Mouse (Mus musculus) CD4-positive helper T cell, adult 2 months (primary cell): ENCODE data around the gene Esr1.
"Not testable (repeated sequence)": the region's sequence is repeated elsewhere in the genome, so short reads cannot be mapped to it uniquely, and the experiment has no call there.

Source experiments
- DNase-seq: peaks from one replicate; pipeline ENCODE4 v3.0.0-alpha.2; 2012; ENCODE audit warnings: low read depth, missing footprints, low spot score

Gene Esr1

DNA sequence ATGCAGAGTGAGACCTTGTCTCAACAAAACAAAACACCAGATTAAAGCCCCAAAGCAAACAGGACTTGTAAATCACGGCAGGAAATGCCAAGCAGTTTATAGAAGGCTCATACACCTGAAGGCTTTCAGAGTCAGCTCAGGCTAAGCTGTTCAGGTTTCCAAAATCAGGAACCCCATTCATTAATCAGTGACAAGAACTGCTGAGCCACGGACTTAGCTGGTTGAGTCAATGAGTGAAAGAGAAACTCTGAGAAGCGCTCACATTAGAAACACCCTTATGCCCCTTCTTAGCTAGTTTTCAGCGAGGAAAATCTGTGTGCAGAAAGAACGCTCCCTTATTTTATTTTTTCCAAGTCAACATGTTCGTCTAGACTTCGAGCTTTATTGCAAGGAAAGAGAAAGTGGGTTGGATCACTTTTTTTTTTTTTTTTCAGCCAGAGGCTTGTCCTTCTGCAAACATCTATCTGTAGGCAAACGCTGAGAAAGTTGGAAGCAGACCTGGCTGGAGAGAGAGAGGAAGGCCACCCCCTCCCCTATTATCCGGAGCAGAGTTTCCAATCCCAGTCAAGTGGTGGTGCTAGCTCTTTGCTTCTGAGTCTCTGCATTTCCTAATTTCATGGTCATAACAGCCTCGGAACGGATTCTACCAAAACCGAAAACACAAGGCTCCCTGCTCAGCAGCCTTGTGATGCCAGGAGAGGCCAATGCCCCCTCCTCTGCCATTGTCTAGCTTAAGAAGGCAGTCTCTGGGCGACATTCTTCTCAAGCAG lies at the start of gene Esr1:
TSS of gene Esr1 (plus strand) at position 208 of the 770 bp plus-strand sequence.
- no peak for DNase-seq

DNA sequence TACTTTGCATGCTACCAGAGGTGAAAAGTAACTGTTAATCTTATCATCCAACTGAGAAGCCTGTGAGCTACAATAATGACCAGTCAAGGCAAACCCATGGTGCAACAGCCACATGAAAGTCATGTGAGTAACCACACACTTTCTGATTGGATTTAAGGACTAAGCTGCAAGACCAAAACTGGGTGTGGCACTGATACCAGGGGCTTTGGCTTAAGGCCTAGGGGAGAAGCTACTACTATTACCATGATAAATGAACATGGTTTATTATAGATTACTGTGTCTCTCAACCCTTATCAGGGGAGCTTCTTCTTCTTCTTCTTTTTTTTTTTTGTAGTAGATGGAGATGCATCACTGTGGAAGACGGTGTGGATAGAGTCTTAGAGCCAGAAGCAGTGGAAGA lies 46.2 kb upstream of the Esr1 start:
- DNase-seq, result no peak

DNA sequence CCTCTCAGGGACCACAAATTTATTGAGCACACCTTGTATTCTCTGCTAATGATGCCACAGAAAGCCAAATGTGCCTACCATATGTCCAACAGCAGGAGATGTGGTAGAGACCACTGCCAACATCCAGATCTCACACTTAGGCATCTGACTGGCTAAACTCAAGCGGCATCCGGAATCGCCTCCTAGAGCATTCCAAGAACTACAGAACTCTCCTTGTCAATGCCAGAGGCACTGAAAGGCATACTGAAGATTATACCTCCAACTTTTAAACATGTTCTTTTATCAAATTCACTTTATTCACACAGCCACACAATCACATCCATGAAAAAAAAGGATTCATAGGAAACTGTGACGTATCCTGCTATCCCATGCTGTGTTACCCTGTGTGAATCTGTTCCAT lies 40.6 kb upstream of the Esr1 start:
- no peak for DNase-seq

DNA sequence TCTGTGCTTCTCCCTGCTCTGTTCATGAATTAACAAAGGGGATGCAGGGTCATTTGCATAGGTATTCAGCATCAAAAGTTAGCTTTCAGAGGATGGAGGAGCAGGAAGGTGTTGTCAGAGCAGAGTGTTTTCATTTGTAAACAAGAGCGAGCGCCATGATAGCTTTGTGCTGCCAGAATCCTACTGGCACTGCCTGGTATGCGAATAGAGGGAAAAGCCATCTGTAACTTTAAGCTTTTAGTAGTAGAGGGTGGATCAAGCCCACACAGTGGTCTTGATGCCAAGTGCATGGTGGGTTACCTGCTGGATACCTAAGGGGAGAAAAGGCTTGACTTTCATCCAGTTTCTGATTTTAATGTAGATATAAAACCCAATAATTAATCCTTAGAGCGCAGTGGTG lies 40.1 kb upstream of the Esr1 start:
- DNase-seq, result no peak

DNA sequence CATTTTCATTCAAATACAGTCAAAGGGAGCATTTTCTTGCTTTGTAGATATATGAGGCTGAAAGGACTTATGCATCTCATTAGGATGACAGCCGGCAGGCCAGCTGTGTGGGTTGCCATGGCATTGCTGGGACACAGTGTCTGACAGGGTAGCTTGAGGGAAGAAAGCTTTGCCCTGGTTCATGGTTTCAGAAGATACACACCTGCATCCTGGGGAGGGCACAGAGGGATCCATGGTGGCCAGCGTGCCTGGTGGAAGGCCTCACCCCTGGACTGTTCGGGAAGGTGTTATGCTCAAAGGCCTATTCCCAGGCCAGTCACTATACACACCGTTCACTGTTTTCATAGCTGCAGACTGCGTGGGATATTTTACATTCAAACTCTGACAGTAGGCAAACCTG lies 29.5 kb upstream of the Esr1 start:
- no peak for DNase-seq

DNA sequence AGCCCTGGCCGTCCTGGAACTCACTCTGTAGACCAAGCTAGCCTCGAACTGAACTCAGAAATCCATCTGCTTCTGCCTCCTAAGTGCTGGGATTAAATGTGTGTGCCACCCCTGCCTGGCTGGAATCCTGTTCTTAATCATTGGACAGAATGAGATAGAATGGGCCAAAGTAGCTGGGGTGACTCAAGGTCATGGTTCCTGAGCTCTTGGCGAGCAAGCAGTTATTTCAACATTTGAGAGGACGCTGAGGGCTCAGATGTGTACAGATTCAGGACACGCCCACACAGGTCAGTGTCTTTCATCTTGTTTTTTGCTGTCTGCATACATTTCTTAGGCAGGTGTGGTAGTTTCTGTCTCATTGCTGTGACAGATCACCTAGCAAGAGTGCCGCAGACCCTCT lies 24.7 kb upstream of the Esr1 start:
- no peak for DNase-seq

DNA sequence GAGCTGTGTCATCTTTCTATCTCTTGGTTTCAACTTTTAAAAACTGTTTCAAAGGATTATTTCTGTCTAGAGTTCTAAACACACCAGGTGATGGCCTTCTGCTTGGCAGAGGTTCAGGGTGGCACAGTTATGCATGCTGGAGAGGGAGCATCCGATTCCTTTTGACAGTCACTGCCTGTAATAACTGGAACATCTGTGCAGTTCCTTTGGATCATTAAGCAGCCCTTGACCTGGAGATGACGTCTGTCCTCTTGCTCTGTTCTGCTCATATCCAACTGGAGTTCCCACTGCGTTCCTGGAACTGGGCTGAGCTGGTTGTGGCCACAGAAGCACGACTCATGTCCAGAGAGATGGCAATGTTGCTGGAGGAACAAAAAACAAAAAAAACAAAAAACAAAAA lies 21.8 kb upstream of the Esr1 start:
- DNase-seq, result no peak

DNA sequence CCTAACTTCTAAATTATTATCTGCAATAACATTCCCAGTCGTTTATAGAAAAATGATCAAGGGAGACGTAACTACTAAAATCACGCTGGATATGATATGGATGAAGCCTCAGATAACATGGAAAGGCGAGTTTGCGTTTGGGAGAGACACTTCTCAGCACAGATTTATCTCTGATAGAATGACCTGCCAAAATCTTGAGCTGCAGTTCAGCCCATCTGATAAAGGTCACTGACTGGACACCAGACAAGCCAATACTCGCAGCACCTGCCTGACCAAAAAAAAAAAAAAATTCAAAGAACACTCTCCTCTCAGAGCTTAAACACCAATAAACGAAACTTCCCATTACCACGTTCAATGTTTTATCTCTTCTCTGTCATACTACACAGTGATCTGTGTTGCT lies 20.4 kb upstream of the Esr1 start:
- no peak for DNase-seq

DNA sequence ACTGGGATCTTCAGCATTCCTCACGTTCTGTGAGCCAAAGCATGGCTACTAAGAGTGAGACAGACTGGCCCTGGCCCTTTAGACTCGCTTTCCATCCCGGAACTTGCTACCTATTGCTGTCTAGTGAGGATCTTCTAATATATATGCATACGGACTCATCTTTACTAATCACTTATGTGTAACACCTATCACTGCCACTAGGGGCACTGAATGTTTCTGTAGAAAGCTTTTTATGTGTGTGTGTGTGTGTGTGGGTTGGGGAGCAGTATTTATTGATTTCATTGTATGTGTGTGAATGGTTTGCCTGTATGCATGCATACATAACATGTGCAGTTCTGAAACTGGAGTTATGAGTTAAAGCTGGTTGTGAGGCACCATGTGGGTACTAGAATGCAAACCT lies 17.6 kb upstream of the Esr1 start:
- peak; percentile 44 for DNase-seq

DNA sequence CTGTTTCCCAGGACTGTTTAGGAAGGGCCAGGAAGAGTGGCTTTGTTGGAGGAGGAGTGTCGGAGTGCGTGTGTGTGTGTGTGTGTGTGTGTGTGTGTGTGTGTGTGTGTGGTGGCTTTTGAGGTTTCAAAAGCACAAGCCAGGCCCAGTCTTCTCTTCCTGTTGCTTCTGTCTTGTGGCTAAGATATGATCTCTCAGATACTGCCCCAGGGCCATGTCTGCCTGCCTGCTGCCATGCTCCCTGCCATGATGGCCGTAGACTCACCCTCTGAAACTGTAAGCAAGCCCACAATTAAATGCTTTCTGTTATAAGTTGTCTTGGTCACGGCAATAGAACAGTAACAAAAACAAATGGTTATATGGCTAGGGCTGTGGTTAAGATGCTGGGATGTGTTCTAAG lies 14.2 kb upstream of the Esr1 start:
- no peak for DNase-seq

DNA sequence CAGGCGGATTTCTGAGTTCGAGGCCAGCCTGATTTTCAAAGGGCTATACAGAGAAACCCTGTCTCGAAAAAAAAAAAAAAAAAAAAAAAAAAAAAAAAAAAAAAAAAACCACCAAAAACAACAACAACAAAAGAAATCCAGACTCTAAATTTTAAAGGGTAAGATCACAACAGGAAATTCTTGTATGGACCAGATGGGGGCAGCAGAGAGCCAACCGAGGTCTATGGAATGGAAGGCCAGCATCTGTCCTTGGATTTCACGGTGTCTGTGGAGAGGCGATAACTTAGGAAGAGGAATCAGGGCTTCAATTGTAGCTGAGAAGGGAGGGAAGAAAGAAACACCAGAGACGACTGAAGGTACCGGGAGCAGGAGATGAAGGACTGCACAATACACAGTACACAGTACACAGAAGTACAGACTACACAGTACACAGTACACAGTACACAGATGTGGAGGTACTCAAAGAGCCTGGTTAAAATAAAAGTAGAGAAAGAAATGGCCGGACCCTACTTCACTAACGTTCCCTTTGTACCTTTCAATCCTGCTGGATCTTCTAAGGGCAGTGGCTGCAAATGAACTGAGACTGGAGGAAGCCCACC lies 13.1 kb upstream of the Esr1 start:
- DNase-seq, result peak; percentile 57

DNA sequence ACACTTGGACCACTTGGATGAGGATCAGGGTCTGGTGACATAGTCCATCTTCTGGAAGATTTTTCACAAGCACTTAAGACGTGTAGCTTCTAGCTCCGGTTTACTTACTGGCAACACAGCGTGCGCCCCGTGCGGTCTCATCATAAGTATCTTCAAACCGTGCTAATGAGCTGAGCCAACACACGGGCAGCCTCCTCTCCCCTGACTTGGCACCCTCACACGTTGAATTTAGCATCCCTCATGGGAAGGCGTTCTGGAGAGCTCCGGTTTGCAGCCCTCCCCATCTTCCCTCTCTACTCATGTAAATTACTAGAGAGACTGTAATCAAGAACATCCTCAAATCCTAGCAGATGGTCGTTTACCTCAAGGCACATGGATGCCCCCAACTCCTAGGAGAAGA lies 12.5 kb upstream of the Esr1 start:
- DNase-seq, result no peak

DNA sequence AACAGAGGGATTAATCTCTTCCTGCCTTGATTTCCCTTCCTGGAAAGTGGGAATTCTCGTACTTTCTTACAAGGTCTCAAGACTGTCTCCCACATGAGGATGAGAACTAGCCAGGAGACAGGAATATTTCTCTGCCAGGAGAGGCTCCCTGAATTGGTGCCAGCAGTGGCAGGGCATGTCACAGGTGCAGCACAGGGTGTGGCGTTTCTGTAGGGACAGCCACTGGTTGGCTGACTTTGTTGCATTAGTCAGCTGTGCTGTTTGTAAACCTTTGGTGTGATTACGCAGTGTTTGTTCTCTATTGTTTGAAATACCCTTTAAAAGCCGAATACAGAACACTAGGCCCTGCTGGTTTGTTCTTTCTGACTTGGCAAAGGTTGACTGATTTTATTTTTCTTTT lies 11.8 kb upstream of the Esr1 start:
- DNase-seq, result no peak

DNA sequence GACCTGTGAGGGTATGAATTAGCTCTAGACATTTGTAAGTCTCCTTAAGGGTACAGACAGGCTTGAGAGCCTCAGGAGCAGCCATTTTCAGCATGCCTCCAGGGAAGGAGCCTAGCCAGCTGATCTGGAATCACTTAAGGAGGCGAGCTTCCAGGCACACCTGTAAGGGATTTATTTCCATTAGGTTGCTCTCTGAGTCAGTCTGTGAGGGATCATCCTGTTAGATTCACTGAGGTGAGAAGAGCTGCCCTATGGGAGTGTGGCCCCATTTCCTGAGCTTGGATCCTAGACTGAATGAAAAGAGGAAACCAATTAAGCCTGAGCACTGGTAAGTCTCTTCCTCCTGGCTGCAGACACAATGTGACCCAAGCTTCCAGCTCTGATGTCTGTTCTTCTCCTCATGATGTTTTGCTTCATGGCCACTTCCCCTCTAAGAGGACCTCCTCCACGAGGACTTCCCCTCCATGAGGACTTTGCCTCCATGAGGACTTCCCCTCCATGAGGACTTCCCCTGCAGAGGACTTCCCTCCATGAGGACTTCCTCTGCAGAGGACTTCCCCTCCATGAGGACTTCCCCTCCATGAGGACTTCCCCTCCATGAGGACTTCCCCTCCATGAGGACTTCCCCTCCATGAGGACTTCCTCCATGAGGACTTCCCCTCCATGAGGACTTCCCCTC lies 10.5 kb upstream of the Esr1 start:
- no peak for DNase-seq

DNA sequence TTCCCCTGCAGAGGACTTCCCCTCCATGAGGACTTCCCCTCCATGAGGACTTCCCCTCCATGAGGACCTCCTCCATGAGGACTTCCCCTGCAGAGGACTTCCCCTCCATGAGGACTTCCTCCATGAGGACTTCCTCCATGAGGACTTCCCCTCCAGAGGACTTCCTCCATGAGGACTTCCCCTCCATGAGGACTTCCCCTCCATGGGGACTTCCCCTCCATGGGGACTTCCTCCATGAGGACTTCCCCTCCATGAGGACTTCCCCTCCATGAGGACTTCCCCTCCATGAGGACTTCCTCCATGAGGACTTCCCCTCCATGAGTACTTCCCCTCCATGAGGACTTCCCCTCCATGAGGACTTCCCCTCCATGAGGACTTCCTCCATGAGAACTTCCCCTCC lies 9.8 kb upstream of the Esr1 start:
- not testable (repeated sequence) for DNase-seq

DNA sequence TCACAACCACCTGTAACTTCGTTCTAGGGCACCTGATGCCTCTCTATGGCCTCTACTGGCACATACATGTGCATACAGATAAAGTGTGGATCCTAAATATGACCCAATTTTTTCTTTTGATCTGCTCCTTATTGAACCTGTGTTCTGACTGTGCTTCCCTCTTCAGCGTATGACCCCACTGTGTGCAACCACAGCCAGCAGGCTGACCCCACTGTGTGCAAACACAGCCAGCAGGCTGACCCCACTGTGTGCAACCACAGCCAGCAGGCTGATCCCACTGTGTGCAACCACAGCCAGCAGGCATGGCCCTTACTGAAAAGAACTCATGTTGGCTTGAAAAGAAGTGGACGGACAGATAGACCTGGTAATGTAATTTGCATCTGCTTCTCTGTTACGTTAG lies 8.9 kb upstream of the Esr1 start:
- no peak for DNase-seq

DNA sequence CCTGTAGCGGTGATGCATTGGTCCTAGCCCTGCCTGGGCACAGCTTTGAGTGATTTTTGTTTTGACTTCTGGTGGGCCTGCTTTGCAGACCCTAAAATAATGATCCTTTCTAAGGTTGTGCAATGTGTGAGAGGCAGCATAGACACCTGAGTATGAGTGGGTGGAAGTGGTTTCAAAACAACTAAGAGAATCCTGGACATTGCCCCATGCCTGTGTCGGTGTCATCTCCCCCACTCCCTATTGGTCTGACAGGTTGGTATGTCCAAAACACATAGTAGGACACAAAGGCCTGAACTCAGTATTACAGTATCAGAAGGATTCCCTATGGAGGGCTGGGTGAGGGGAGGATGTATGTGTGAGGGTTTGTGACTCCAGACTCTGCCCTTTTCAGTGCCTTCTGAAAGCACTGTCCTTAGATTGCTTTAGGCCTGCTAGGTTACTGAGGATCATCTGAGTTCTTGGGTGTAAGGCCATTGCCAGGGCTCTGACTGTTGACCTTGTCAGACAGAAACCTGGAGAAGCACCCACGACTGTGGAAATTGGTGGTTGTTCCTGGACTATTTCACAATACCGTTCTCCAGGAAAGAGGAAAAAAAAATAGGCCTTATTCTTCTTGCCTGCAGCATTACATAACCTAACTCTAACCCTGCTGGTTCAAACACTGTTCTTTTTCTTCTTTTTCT lies 6.7 kb upstream of the Esr1 start:
- no peak for DNase-seq

DNA sequence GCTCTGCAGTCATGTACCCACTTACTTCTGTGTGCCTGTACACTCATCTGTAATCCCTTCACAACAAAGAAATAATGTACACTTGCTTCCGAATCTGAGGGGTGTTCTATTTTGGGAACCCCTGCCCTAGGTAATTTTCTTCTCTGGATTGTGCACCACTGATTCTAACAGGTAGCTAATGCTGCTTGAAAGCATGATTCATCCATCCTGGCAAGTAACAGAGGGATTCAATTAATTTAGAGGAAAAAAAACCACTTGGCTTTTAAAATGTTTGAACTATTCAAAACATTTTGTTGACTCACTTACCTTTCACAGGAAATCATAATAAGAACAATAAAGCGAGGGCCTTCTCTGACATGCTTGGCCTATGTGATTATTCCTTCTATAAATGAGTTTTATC lies 1.2 kb upstream of the Esr1 start:
- no peak for DNase-seq

DNA sequence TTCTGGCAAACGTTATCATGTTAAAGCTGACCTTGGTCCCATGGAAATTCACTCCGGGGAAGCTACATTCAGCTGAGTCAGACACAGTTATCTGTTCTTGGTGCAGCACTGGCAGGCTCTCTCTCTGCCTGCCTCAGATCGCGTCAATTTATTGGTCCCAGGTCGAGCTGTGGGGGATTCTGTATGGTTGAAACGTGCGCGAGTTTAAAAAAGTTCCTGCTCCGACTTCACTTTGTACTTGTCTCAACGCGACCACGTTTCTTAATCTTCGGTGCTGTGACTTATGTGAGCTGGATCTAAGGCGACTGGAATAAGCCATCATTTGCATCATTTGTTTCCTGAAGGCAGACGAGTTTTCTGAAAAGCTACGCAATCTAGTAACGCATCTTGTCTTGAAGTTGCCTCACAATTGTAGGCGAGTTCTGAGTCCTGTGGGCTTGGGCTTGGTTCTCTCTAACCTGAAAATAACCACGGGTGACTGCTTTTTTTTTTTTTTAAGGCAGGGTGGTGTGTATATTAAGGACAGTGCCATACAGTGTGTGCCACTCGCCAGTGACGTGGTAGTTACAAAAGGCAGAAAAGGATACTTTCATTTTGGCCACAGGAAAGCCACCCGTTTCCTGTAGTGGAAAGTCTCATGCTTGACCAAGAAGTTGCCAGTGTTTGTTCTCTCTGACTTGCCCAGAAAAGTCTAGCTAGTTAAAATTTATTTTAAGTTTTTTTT lies 1.1 kb downstream of the Esr1 start:
- DNase-seq, result peak; percentile 41

DNA sequence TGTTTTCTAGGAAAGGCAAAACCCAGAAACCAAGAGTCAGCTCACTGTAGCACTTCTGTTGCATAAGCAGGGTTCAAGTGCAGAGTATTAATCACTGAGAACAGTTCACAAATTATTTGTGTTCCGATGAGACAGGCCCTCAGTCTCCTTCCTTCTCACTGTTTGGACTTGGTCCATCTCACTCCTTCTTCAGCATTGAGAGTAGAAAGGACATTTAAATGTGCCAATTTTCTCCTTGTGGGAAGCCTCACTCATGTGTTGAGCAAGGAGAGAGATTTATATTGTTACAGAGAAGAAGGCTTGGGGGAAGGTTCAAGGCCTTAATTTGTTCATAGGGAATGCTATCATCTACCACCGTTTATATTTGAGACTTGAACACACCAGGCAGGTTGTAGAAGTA lies 6.6 kb downstream of the Esr1 start:
- no peak for DNase-seq

DNA sequence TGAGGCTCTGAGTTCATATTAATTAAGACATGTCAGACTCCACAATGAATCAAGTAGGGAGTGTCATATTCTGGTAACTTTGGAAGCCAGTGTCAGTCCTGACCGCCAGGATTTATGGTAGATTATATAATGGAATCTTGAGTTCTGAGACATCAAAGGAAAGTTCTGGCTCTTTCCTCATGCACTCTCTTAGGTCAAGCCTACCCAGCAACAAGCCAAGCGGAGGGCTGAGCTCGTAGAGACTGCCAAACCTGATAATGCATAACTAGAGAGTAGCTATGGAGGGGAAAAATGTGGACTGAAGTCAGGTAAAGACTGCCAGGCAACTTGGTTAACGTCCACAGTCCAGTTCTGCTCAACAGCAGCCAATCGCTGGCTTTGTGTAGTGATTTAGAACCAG lies 7.3 kb downstream of the Esr1 start:
- DNase-seq, result no peak

DNA sequence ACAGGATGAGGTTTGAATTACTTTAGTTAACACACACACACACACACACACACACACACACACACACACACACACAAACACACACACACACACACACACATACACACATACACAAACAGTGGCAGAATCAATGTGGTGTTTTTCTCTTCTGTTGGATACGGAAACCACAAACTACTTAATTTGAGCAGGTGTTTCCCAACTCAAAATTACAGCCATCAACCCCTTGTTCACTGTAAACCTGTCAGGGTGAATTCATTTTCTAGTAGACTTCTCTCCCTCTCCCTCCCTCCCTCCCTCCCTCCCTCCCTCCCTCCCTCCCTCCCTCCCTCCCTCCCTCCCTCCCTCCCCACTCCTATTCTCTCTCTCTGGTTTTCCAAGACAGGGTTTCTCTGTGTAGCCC lies 8.0 kb downstream of the Esr1 start:
- DNase-seq, result not testable (repeated sequence)
